Mouse (Mus musculus): ENCODE data around the gene Mrpl55. TPM values are rescaled to one million over a fixed set of nuclear protein-coding genes. Genes with fewer than 3 reads are reported as not detected.
"Not testable (repeated sequence)": the region's sequence is repeated elsewhere in the genome, so short reads cannot be mapped to it uniquely, and the experiment has no call there.

The Mrpl55 gene
- polyA plus RNA-seq, 1 experiment from 2014 or later = 87.7 TPM

DNA sequence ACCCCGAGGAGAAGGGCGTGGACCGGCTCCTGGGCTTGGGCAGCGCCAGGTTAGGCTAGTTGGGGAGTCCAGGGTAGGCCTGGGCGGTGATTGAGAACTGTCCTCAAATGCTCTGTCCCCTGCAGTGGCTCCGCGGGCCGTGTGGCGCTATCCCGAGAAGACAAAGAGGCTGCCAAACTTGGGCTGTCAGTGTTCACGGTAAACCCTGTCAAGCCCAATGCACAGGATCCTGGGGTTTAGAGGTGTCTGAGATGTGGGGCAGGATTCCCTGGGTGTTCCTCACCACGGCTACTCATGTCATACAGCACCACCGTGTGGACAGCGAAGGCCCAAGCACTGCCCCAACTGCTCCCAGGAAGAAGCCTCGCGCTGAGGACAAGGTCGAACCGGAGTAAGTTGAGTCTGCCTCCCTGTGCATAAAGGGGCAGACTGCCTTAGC, 6.7 kb downstream of the Mrpl55 start:
- peak overlapping the region; percentile 87 for H3K9ac ChIP-seq (replicated peaks; ENCODE audit: low read length)
- H3K4me1 ChIP-seq (ENCODE audit: control insufficient read depth, insufficient read depth, low read length) = peaks cover 11% of the 10 kb centered on the region
- peak overlapping the region; percentile 89 for H3K27ac ChIP-seq (replicated peaks; ENCODE audit: low read depth, low read length)
- H3K9me3 ChIP-seq (ENCODE audit: control insufficient read depth, low read length) = no peaks in the 10 kb centered on the region
- peak overlapping the region; percentile 86 for H3K4me2 ChIP-seq (ENCODE audit: low read length)
- peaks cover 52% of the 10 kb centered on the region for H3K36me3 ChIP-seq (ENCODE audit: control insufficient read depth, insufficient read depth, low read length)
- H3K27me3 ChIP-seq (ENCODE audit: control insufficient read depth, insufficient read depth, low read length) = no peaks in the 10 kb centered on the region
- ATAC-seq (ENCODE audit: low FRiP score, low TSS enrichment) = peak; percentile 61
- WGBS = 11% methylated on average over 18 of the region's 18 CpGs
- DNase-seq = peak; percentile 79
- H3K4me3 ChIP-seq (replicated peaks; ENCODE audit: low read depth, low read length) = peak overlapping the region; percentile 89

DNA sequence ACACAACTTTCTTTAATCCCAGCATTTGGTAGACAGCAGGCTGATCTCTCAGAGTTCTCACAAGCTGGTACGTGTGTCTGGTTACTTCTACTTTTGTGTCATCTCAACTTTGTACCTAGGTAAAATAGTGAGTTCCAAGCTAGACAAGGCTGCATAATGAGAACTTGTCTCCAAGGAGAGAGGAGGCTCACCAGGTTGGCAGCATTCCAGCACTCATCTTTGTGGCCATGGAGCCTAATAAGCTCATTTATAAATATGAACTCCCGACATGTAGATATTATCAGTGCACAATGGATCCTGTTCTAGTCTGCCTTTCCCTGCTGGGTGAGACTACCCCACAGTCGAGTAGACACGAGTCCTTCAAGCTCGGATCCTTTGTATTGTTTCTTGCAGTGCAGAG, 7.3 kb downstream of the Mrpl55 start:
- Histone ChIP-seq H3K4me2 (ENCODE audit: low read length) (peak overlapping the region; percentile 86), H3K4me3 (replicated peaks; ENCODE audit: low read depth, low read length) (no peak overlapping the region), H3K9ac (replicated peaks; ENCODE audit: low read length) (no peak overlapping the region; the same call in 1 of the 2 replicates), H3K27ac (replicated peaks; ENCODE audit: low read depth, low read length) (no peak overlapping the region), H3K27me3 (ENCODE audit: control insufficient read depth, insufficient read depth, low read length) (no peaks in the 10 kb centered on the region), H3K4me1 (ENCODE audit: control insufficient read depth, insufficient read depth, low read length) (peaks cover 11% of the 10 kb centered on the region), H3K9me3 (ENCODE audit: control insufficient read depth, low read length) (no peaks in the 10 kb centered on the region), H3K36me3 (ENCODE audit: control insufficient read depth, insufficient read depth, low read length) (peaks cover 49% of the 10 kb centered on the region)
- 55% methylated on average over 5 of the region's 5 CpGs for WGBS
- peak; percentile 26 for DNase-seq
- ATAC-seq (ENCODE audit: low FRiP score, low TSS enrichment) = no peak

- H3K4me2 ChIP-seq (ENCODE audit: low read length) = no peak overlapping the region
- H3K36me3 ChIP-seq (ENCODE audit: control insufficient read depth, insufficient read depth, low read length) = peaks cover 45% of the 10 kb centered on the region
- ATAC-seq (ENCODE audit: low FRiP score, low TSS enrichment) = no peak
- no peaks in the 10 kb centered on the region for H3K27me3 ChIP-seq (ENCODE audit: control insufficient read depth, insufficient read depth, low read length)
- DNase-seq = no peak
- H3K9me3 ChIP-seq (ENCODE audit: control insufficient read depth, low read length) = no peaks in the 10 kb centered on the region
- 88% methylated on average over 4 of the region's 4 CpGs for WGBS
- no peak overlapping the region for H3K9ac ChIP-seq (replicated peaks; ENCODE audit: low read length)
- H3K27ac ChIP-seq (replicated peaks; ENCODE audit: low read depth, low read length) = no peak overlapping the region
- H3K4me3 ChIP-seq (replicated peaks; ENCODE audit: low read depth, low read length) = no peak overlapping the region
- H3K4me1 ChIP-seq (ENCODE audit: control insufficient read depth, insufficient read depth, low read length) = peaks cover 11% of the 10 kb centered on the region
Observed at GRCm38 (mm10) chr11:59210020-59210419, 7.7 kb downstream of the Mrpl55 start.

- not testable (repeated sequence) for DNase-seq; H3K4me2 ChIP-seq (ENCODE audit: low read length); H3K9me3 ChIP-seq (ENCODE audit: control insufficient read depth, low read length); H3K9ac ChIP-seq (replicated peaks; ENCODE audit: low read length); ATAC-seq (ENCODE audit: low FRiP score, low TSS enrichment); H3K27me3 ChIP-seq (ENCODE audit: control insufficient read depth, insufficient read depth, low read length); H3K4me3 ChIP-seq (replicated peaks; ENCODE audit: low read depth, low read length); H3K27ac ChIP-seq (replicated peaks; ENCODE audit: low read depth, low read length)
- WGBS = 92% methylated on average over 7 of the region's 9 CpGs
- H3K4me1 ChIP-seq (ENCODE audit: control insufficient read depth, insufficient read depth, low read length) = peaks cover 11% of the 10 kb centered on the region
- peaks cover 30% of the 10 kb centered on the region for H3K36me3 ChIP-seq (ENCODE audit: control insufficient read depth, insufficient read depth, low read length)
Observed at GRCm38 (mm10) chr11:59211561-59211960, 9.3 kb downstream of the Mrpl55 start.

DNA sequence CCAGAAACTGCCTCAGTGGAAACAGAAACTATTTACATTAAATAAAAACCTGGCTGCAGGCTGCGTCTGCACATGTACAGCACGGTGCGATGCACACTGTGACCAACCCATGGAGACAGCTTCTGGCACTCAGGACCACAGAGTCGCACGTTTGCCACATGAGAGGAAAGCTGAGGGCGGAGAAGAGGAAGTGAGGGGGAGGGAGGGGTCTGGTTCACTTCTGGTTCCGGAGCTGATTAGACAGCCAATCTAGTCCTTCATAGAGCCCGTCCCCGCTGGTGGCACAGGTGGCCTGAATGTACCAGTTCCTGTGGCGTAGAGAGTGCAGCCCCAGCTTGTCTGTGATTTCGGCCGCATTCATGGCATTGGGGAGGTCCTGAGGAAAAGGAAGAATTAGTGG, 10.0 kb downstream of the Mrpl55 start:
- peaks cover 11% of the 10 kb centered on the region for H3K4me1 ChIP-seq (ENCODE audit: control insufficient read depth, insufficient read depth, low read length)
- not testable (repeated sequence) for H3K27me3 ChIP-seq (ENCODE audit: control insufficient read depth, insufficient read depth, low read length); H3K9ac ChIP-seq (replicated peaks; ENCODE audit: low read length); DNase-seq; ATAC-seq (ENCODE audit: low FRiP score, low TSS enrichment); H3K9me3 ChIP-seq (ENCODE audit: control insufficient read depth, low read length); H3K4me3 ChIP-seq (replicated peaks; ENCODE audit: low read depth, low read length); H3K4me2 ChIP-seq (ENCODE audit: low read length); H3K27ac ChIP-seq (replicated peaks; ENCODE audit: low read depth, low read length)
- peaks cover 30% of the 10 kb centered on the region for H3K36me3 ChIP-seq (ENCODE audit: control insufficient read depth, insufficient read depth, low read length)
- 86% methylated on average over 12 of the region's 12 CpGs for WGBS

DNA sequence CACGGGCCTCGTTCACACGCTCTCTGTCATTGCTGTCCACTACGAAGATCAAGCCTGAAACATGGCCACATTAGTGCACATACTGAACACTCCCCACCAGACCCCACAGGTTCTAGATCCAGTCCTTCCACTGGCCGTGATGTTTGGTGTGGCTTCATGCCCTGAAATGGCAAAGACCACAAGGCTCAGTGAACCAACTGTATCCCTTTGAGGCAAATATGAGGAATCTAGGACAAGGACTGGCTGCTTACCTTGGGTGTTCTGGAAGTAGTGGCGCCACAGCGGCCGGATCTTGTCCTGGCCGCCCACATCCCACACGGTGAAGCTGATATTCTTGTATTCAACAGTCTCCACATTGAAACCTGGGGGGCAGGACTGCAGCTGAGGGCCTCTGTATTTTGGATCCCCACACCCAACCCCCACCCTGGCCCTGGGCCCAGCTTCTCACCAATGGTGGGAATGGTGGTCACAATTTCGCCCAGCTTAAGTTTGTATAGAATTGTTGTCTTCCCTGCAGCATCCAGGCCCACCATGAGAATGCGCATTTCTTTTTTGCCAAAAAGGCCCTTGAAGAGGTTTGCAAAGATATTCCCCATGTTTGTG, 10.7 kb downstream of the Mrpl55 start:
- no peak for DNase-seq
- Histone ChIP-seq H3K4me3 (replicated peaks; ENCODE audit: low read depth, low read length) (no peak overlapping the region), H3K9ac (replicated peaks; ENCODE audit: low read length) (no peak overlapping the region), H3K9me3 (ENCODE audit: control insufficient read depth, low read length) (no peaks in the 10 kb centered on the region), H3K27ac (replicated peaks; ENCODE audit: low read depth, low read length) (no peak overlapping the region), H3K27me3 (ENCODE audit: control insufficient read depth, insufficient read depth, low read length) (no peaks in the 10 kb centered on the region), H3K4me2 (ENCODE audit: low read length) (no peak overlapping the region), H3K36me3 (ENCODE audit: control insufficient read depth, insufficient read depth, low read length) (peaks cover 30% of the 10 kb centered on the region), H3K4me1 (ENCODE audit: control insufficient read depth, insufficient read depth, low read length) (peaks cover 6% of the 10 kb centered on the region)
- 91% methylated on average over 12 of the region's 12 CpGs for WGBS
- no peak for ATAC-seq (ENCODE audit: low FRiP score, low TSS enrichment)

DNA sequence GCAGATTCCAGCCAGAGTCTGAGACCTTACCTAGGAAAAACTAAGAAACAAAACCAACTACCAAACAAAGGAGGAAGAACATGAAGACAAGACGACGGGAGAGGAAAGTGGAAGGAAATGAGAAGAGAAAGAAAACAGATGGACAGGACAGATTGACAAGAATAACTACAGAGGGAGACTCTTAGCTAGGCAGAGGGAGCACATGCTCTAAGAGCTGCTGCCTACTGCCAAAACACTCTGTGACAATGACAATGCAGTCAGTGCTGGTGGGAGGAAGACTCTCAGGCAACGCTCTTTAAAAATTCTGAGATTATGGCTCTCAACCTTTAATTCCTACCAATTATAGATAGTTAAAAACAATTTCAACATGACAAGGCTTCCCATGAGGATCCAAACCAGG, 14.7 kb downstream of the Mrpl55 start:
- Histone ChIP-seq H3K9me3 (ENCODE audit: control insufficient read depth, low read length) (no peaks in the 10 kb centered on the region), H3K27me3 (ENCODE audit: control insufficient read depth, insufficient read depth, low read length) (no peaks in the 10 kb centered on the region), H3K4me2 (ENCODE audit: low read length) (no peak overlapping the region), H3K36me3 (ENCODE audit: control insufficient read depth, insufficient read depth, low read length) (peaks cover 12% of the 10 kb centered on the region), H3K4me3 (replicated peaks; ENCODE audit: low read depth, low read length) (no peak overlapping the region), H3K4me1 (ENCODE audit: control insufficient read depth, insufficient read depth, low read length) (peaks cover 4% of the 10 kb centered on the region; the same call in 1 of the 2 replicates), H3K9ac (replicated peaks; ENCODE audit: low read length) (no peak overlapping the region), H3K27ac (replicated peaks; ENCODE audit: low read depth, low read length) (no peak overlapping the region)
- DNase-seq = no peak
- ATAC-seq (ENCODE audit: low FRiP score, low TSS enrichment) = no peak
- 97% methylated on average over 3 of the region's 3 CpGs for WGBS

DNA sequence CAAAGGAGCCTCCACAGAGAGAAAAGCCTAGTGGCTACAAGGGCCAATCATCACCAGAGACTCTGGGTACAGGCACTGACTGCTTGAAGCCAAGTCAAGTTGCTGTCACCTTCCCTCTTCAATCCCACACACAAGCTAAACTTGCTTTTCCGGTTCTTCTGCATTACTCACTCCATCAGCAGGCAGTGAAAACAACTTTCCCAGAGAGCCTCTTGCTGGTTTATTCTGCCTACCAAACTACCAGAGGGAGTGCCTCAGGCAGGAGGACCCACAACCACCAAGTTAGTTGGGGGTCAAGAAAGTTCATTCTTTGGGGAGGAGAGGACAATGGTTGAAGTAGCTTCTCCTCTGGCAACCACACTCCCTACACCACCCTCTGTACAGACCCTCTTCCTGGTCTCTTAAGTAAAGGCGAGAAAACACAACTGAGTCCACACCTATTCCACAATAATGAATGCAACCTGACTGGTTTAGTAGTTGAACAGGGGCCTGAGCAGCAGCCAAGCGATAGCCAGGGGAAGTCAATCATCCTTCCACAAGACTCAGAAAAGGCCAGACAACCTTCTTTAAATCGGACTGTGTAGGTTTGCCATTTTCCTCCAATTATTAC, 16.2 kb downstream of the Mrpl55 start:
- H3K4me3 ChIP-seq (replicated peaks; ENCODE audit: low read depth, low read length) = no peak overlapping the region
- H3K27me3 ChIP-seq (ENCODE audit: control insufficient read depth, insufficient read depth, low read length) = no peaks in the 10 kb centered on the region
- peaks cover 6% of the 10 kb centered on the region; the same call in 1 of the 2 replicates for H3K36me3 ChIP-seq (ENCODE audit: control insufficient read depth, insufficient read depth, low read length)
- no peak overlapping the region for H3K4me2 ChIP-seq (ENCODE audit: low read length)
- no peaks in the 10 kb centered on the region for H3K9me3 ChIP-seq (ENCODE audit: control insufficient read depth, low read length)
- WGBS = 90% methylated on average over 4 of the region's 4 CpGs
- peaks cover 4% of the 10 kb centered on the region; the same call in 1 of the 2 replicates for H3K4me1 ChIP-seq (ENCODE audit: control insufficient read depth, insufficient read depth, low read length)
- ATAC-seq (ENCODE audit: low FRiP score, low TSS enrichment) (no peak), DNase-seq (no peak)
- no peak overlapping the region for H3K9ac ChIP-seq (replicated peaks; ENCODE audit: low read length)
- H3K27ac ChIP-seq (replicated peaks; ENCODE audit: low read depth, low read length) = no peak overlapping the region

GRCm38 (mm10) chr11:59219064-59219463, 16.8 kb downstream of the Mrpl55 start:
- Histone ChIP-seq H3K9ac (replicated peaks; ENCODE audit: low read length) (no peak overlapping the region), H3K4me3 (replicated peaks; ENCODE audit: low read depth, low read length) (no peak overlapping the region), H3K27ac (replicated peaks; ENCODE audit: low read depth, low read length) (no peak overlapping the region), H3K36me3 (ENCODE audit: control insufficient read depth, insufficient read depth, low read length) (peaks cover 8% of the 10 kb centered on the region; the same call in 1 of the 2 replicates), H3K4me2 (ENCODE audit: low read length) (no peak overlapping the region), H3K27me3 (ENCODE audit: control insufficient read depth, insufficient read depth, low read length) (no peaks in the 10 kb centered on the region), H3K9me3 (ENCODE audit: control insufficient read depth, low read length) (no peaks in the 10 kb centered on the region), H3K4me1 (ENCODE audit: control insufficient read depth, insufficient read depth, low read length) (peaks cover 4% of the 10 kb centered on the region; the same call in 1 of the 2 replicates)
- DNase-seq (peak; percentile 17), ATAC-seq (ENCODE audit: low FRiP score, low TSS enrichment) (no peak)
